Mouse (Mus musculus) heart, embryonic 14.5 days (tissue): ENCODE measurements around the gene Lrit3. TPM values are rescaled to one million over a fixed set of nuclear protein-coding genes. Genes with fewer than 3 reads are reported as not detected.

ENCODE experiments used
- ATAC-seq: fragments of 200-750 bp; cut with Nextera tagmentation; 2 replicates; pipeline ENCODE4 v1.8.0; 2017; ENCODE audit warnings: low read depth, moderate TSS enrichment; ENCODE audit not compliant: insufficient number of reproducible peaks, insufficient read depth, low FRiP score
- H3K27ac ChIP-seq, 2 experiments: fragments of 200-500 bp in 1 of 2; fragments of 300-500 bp in 1 of 2; sonication (generic) in 1 of 2; replicated peaks in 1 of 2; 2 replicates each; pipeline ENCODE4 v1.5.1; 2012 to 2014; ENCODE audit warnings: low read depth in 2 of 2, low read length in 2 of 2, control low read depth in 1 of 2, mild to moderate bottlenecking in 1 of 2, mixed read lengths in 1 of 2; ENCODE audit not compliant: control insufficient read depth in 1 of 2, insufficient read depth in 1 of 2
- H3K27me3 ChIP-seq: fragments of 300-500 bp; sonication (generic); 2 replicates; pipeline ENCODE4 v1.6.1; 2014; ENCODE audit warnings: mild to moderate bottlenecking, low read length, control low read depth; ENCODE audit not compliant: control insufficient read depth, insufficient read depth
- H3K36me3 ChIP-seq: fragments of 300-500 bp; sonication (generic); 2 replicates; pipeline ENCODE4 v1.6.1; 2014; ENCODE audit warnings: mild to moderate bottlenecking, control low read depth, low read length, mixed read lengths; ENCODE audit not compliant: control insufficient read depth, insufficient read depth
- H3K4me1 ChIP-seq, 2 experiments: fragments of 200-500 bp in 1 of 2; fragments of 300-500 bp in 1 of 2; sonication (generic) in 1 of 2; 2 replicates each; pipeline ENCODE4 v1.6.1; 2012 to 2014; ENCODE audit warnings: low read length in 2 of 2, control low read depth in 1 of 2, mixed read lengths in 1 of 2; ENCODE audit not compliant: control insufficient read depth in 2 of 2, insufficient read depth in 2 of 2
- H3K4me2 ChIP-seq: fragments of 300-500 bp; sonication (generic); 2 replicates; pipeline ENCODE4 v1.6.1; 2014; ENCODE audit warnings: mild to moderate bottlenecking, low read length
- H3K4me3 ChIP-seq, 2 experiments: fragments of 200-500 bp in 1 of 2; fragments of 300-500 bp in 1 of 2; sonication (generic) in 1 of 2; 2 replicates each; pipeline ENCODE4 v1.5.1; 2012 to 2014; ENCODE audit warnings: low read length in 2 of 2, mild to moderate bottlenecking in 2 of 2, control low read depth in 1 of 2, low read depth in 1 of 2, moderate library complexity in 1 of 2; ENCODE audit not compliant: control insufficient read depth in 1 of 2, insufficient read depth in 1 of 2
- H3K9ac ChIP-seq: fragments of 300-500 bp; sonication (generic); 2 replicates; pipeline ENCODE4 v1.6.1; 2014; ENCODE audit warnings: mild to moderate bottlenecking, low read length
- H3K9me3 ChIP-seq: fragments of 300-500 bp; sonication (generic); 2 replicates; pipeline ENCODE4 v1.6.1; 2016; ENCODE audit warnings: low read length, control low read depth; ENCODE audit not compliant: control insufficient read depth
- WGBS: fragments of 180-500 bp; shearing (Covaris S2); extraction: QIAGEN DNeasy Blood & Tissue Kit; methylation state at CpG from one replicate; pipeline ENCODE4 v1.1.7; 2014; 5-methylcytosine and 5-hydroxymethylcytosine counted together
- polyA plus RNA-seq: library from polyadenylated mRNA; unstranded; fragments of >200 nt; fragmentation: Nextera tagmentation; extraction: Ambion mirVana; gene quantifications from 2 replicates; pipeline ENCODE4 v1.2.1, GENCODE M21; 2014

Lrit3 gene
- polyA plus RNA-seq, 1 experiment from 2014 or later = not detected

- Histone ChIP-seq H3K4me1 (no peaks in the 10 kb centered on the region), H3K27ac (no peak within 1 kb of the TSS), H3K36me3 (peaks cover 38% of the 10 kb centered on the region), H3K4me3 (no peak within 1 kb of the TSS), H3K9me3 (no peaks in the 10 kb centered on the region), H3K9ac (no peak within 1 kb of the TSS), H3K27me3 (no peaks in the 10 kb centered on the region), H3K4me2 (no peak within 1 kb of the TSS)
- no peak for ATAC-seq
- 93% methylated on average over 11 of the region's 11 CpGs for WGBS
Measured at GRCm38 (mm10) chr3:129822206-129822775, 18.5 kb upstream of the Lrit3 start, which contains the start of gene Rrh. Rrh (minus strand) TSS chr3:129822587.

GRCm38 (mm10) chr3:129821736-129822135 lies 17.9 kb upstream of the Lrit3 start:
- Histone ChIP-seq H3K9ac (no peak overlapping the region), H3K9me3 (no peaks in the 10 kb centered on the region), H3K4me1 (no peaks in the 10 kb centered on the region), H3K36me3 (peaks cover 36% of the 10 kb centered on the region), H3K27ac (no peak overlapping the region), H3K27me3 (no peaks in the 10 kb centered on the region), H3K4me2 (no peak overlapping the region), H3K4me3 (no peak overlapping the region)
- WGBS = 71% methylated on average over 8 of the region's 8 CpGs
- ATAC-seq = no peak

GRCm38 (mm10) chr3:129820847-129821246 lies 17.0 kb upstream of the Lrit3 start:
- Histone ChIP-seq H3K4me2 (no peak overlapping the region), H3K27ac (no peak overlapping the region; a peak in 1 of 4 replicates), H3K4me1 (no peaks in the 10 kb centered on the region), H3K9me3 (no peaks in the 10 kb centered on the region), H3K9ac (no peak overlapping the region), H3K36me3 (peaks cover 28% of the 10 kb centered on the region), H3K4me3 (no peak overlapping the region), H3K27me3 (no peaks in the 10 kb centered on the region)
- WGBS = 62% methylated on average over 9 of the region's 9 CpGs
- ATAC-seq = no peak

- H3K4me3 ChIP-seq = no peak overlapping the region
- WGBS = 81% methylated on average over 2 of the region's 2 CpGs
- no peak overlapping the region for H3K4me2 ChIP-seq
- no peak overlapping the region for H3K27ac ChIP-seq
- no peak for ATAC-seq
- H3K4me1 ChIP-seq = 0 out of 4 replicates have a peak, but pooled peaks cover 2% of the 10 kb centered on the region in 2 experiments
- H3K9me3 ChIP-seq = no peaks in the 10 kb centered on the region
- no peak overlapping the region for H3K9ac ChIP-seq
- no peaks in the 10 kb centered on the region for H3K36me3 ChIP-seq
- H3K27me3 ChIP-seq = no peaks in the 10 kb centered on the region
Measured at GRCm38 (mm10) chr3:129799011-129799410, 4.8 kb downstream of the Lrit3 start.

- no peaks in the 10 kb centered on the region for H3K9me3 ChIP-seq
- WGBS = 38% methylated on average over 11 of the region's 11 CpGs
- H3K4me3 ChIP-seq = no peak overlapping the region
Measured at GRCm38 (mm10) chr3:129798551-129798950, 5.3 kb downstream of the Lrit3 start.

GRCm38 (mm10) chr3:129797341-129797740 lies 6.5 kb downstream of the Lrit3 start:
- WGBS = 76% methylated on average over 5 of the region's 5 CpGs
- Histone ChIP-seq H3K4me2 (no peak overlapping the region), H3K27ac (no peak overlapping the region), H3K4me1 (0 out of 4 replicates have a peak, but pooled peaks cover 2% of the 10 kb centered on the region in 2 experiments), H3K36me3 (no peaks in the 10 kb centered on the region), H3K9ac (no peak overlapping the region), H3K27me3 (no peaks in the 10 kb centered on the region), H3K4me3 (no peak overlapping the region), H3K9me3 (no peaks in the 10 kb centered on the region)
- ATAC-seq = no peak

More at GRCm38 (mm10) chr3:129798551-129798950, 5.3 kb downstream of the Lrit3 start:
- Histone ChIP-seq H3K36me3 (no peaks in the 10 kb centered on the region), H3K27me3 (no peaks in the 10 kb centered on the region), H3K4me1 (0 out of 4 replicates have a peak, but pooled peaks cover 2% of the 10 kb centered on the region in 2 experiments), H3K9ac (no peak overlapping the region), H3K27ac (no peak overlapping the region), H3K4me2 (0 out of 2 replicates have a peak overlapping the region, but pooled peaks have one; percentile 14)
- no peak for ATAC-seq

- no peaks in the 10 kb centered on the region for H3K36me3 ChIP-seq
- ATAC-seq = no peak
- no peaks in the 10 kb centered on the region for H3K9me3 ChIP-seq
Measured at GRCm38 (mm10) chr3:129793801-129794200, 10.0 kb downstream of the Lrit3 start.

GRCm38 (mm10) chr3:129782746-129783145 lies 21.1 kb downstream of the Lrit3 start:
- no peaks in the 10 kb centered on the region for H3K36me3 ChIP-seq
- H3K27ac ChIP-seq = no peak overlapping the region
- no peak for ATAC-seq
- no peaks in the 10 kb centered on the region for H3K4me1 ChIP-seq
- H3K27me3 ChIP-seq = no peaks in the 10 kb centered on the region
- H3K9me3 ChIP-seq = no peaks in the 10 kb centered on the region
- H3K4me2 ChIP-seq = no peak overlapping the region
- no peak overlapping the region for H3K4me3 ChIP-seq
- H3K9ac ChIP-seq = no peak overlapping the region
- WGBS = 88% methylated on average over 3 of the region's 3 CpGs

More at GRCm38 (mm10) chr3:129793801-129794200, 10.0 kb downstream of the Lrit3 start:
- Histone ChIP-seq H3K4me3 (no peak overlapping the region), H3K4me2 (no peak overlapping the region), H3K4me1 (0 out of 4 replicates have a peak, but pooled peaks cover 2% of the 10 kb centered on the region in 2 experiments), H3K27ac (no peak overlapping the region), H3K27me3 (no peaks in the 10 kb centered on the region), H3K9ac (no peak overlapping the region)
- WGBS = 89% methylated on average over 5 of the region's 5 CpGs
